ENCODE assay signal across 16 mouse cellular contexts in genomic region chr11:17733075-17733474, GRCm38 (mm10).
"Had no signal": no experiment of that assay in that cellular context is flagged by ENCODE, and none has a peak within 500 bp of the region (broad histone marks: within the 10 kb centered on the region; RNA-seq: fewer than 3 reads in every experiment).

No protein-coding gene starts in this region.

- H3K9me3 ChIP-seq: neural tube, embryonic 12.5 days; neural tube, embryonic 13.5 days; neural tube, embryonic 15.5 days; stomach, embryonic 15.5 days had no signal

- H3K4me2 ChIP-seq: neural tube, embryonic 12.5 days; neural tube, embryonic 13.5 days; neural tube, embryonic 15.5 days; stomach, embryonic 15.5 days had no signal

- H3K27me3 ChIP-seq: neural tube, embryonic 12.5 days; neural tube, embryonic 13.5 days; neural tube, embryonic 15.5 days; stomach, embryonic 15.5 days had no signal

- H3K4me3 ChIP-seq: neural tube, embryonic 12.5 days; neural tube, embryonic 13.5 days; neural tube, embryonic 15.5 days; stomach, embryonic 15.5 days had no signal

- H3K36me3 ChIP-seq: neural tube, embryonic 12.5 days; neural tube, embryonic 13.5 days; neural tube, embryonic 15.5 days; stomach, embryonic 15.5 days had no signal

- H3K27ac ChIP-seq: neural tube, embryonic 12.5 days; neural tube, embryonic 13.5 days; neural tube, embryonic 15.5 days; stomach, embryonic 15.5 days; stomach, postnatal 0 days had no signal

- H3K4me1 ChIP-seq: neural tube, embryonic 12.5 days; neural tube, embryonic 13.5 days; neural tube, embryonic 15.5 days; stomach, embryonic 15.5 days had no signal

- H3K9ac ChIP-seq: neural tube, embryonic 12.5 days; neural tube, embryonic 13.5 days; neural tube, embryonic 15.5 days; stomach, embryonic 15.5 days had no signal

- DNase-seq: retina, postnatal 1 day; right cerebral cortex, adult 18-20 months; right cerebral cortex, postnatal 14 days; right cerebral cortex, postnatal 25 days; right cerebral cortex, postnatal 4 days; spleen, adult 18-20 months; thymus, adult 18-20 months; thymus, postnatal 14 days; thymus, postnatal 25 days; thymus, postnatal 36 days; thymus, postnatal 4 days had no signal
